Mouse (Mus musculus) thymus, adult 2 months (tissue): ENCODE data around the gene Psmc4.

Experiments used
- CTCF ChIP-seq: fragments of 200-500 bp; IDR thresholded peaks from 2 replicates; pipeline ENCODE4 v1.5.1; 2012; ENCODE audit warnings: mild to moderate bottlenecking, control low read depth, low read length, moderate library complexity, borderline replicate concordance; ENCODE audit not compliant: control insufficient read depth, poor library complexity, insufficient read depth; ENCODE audit errors: extremely low read depth
- POLR2A ChIP-seq: fragments of 200-500 bp; IDR thresholded peaks from 2 replicates; pipeline ENCODE4 v1.6.1; 2012; ENCODE audit warnings: mild to moderate bottlenecking, low read length, control low read depth, moderate library complexity; ENCODE audit not compliant: control insufficient read depth, poor library complexity, insufficient read depth; ENCODE audit errors: extremely low read depth

- TF ChIP-seq POLR2A = no peak
- no peak for TF ChIP-seq CTCF
Measured at GRCm38 (mm10) chr7:28014445-28014810, 35.5 kb downstream of the Psmc4 start.
